Mouse (Mus musculus) stomach, embryonic 14.5 days (tissue): Measurements from ENCODE around the gene Zbtb9. TPM values are rescaled to one million over a fixed set of nuclear protein-coding genes. Genes with fewer than 3 reads are reported as not detected.

Experiments used
- ATAC-seq: fragments of 200-750 bp; cut with Nextera tagmentation; 2 replicates; pipeline ENCODE4 v1.8.0; 2017; ENCODE audit warnings: low read depth, moderate TSS enrichment; ENCODE audit not compliant: insufficient number of reproducible peaks, insufficient read depth, low FRiP score
- H3K27ac ChIP-seq: fragments of 300-500 bp; sonication (generic); 2 replicates; pipeline ENCODE4 v1.5.1; 2014; ENCODE audit warnings: mild to moderate bottlenecking, low read length, moderate library complexity, mixed read lengths
- H3K27me3 ChIP-seq: fragments of 300-500 bp; sonication (generic); 2 replicates; pipeline ENCODE4 v1.6.1; 2014; ENCODE audit warnings: low read length, control low read depth, mixed read lengths; ENCODE audit not compliant: control insufficient read depth, insufficient read depth
- H3K36me3 ChIP-seq: fragments of 300-500 bp; sonication (generic); 2 replicates; pipeline ENCODE4 v1.6.1; 2014; ENCODE audit warnings: mild to moderate bottlenecking, control low read depth, low read length, moderate library complexity, mixed read lengths; ENCODE audit not compliant: control insufficient read depth, insufficient read depth
- H3K4me1 ChIP-seq: fragments of 300-500 bp; sonication (generic); 2 replicates; pipeline ENCODE4 v1.6.1; 2014; ENCODE audit warnings: low read length, control low read depth, mixed read lengths; ENCODE audit not compliant: control insufficient read depth, insufficient read depth
- H3K4me2 ChIP-seq: fragments of 300-500 bp; sonication (generic); replicated peaks from 2 replicates; pipeline ENCODE4 v1.6.1; 2014; ENCODE audit warnings: low read depth, low read length, control low read depth
- H3K4me3 ChIP-seq: fragments of 300-500 bp; sonication (generic); 2 replicates; pipeline ENCODE4 v1.5.1; 2014; ENCODE audit warnings: low read depth, low read length, control low read depth
- H3K9ac ChIP-seq: fragments of 300-500 bp; sonication (generic); replicated peaks from 2 replicates; pipeline ENCODE4 v1.6.1; 2014; ENCODE audit warnings: low read depth, mild to moderate bottlenecking, control low read depth, low read length, moderate library complexity, mixed read lengths
- H3K9me3 ChIP-seq: fragments of 300-500 bp; sonication (generic); 2 replicates; pipeline ENCODE4 v1.6.1; 2016; ENCODE audit warnings: low read depth, low read length, control low read depth; ENCODE audit not compliant: control insufficient read depth
- WGBS: fragments of 180-500 bp; shearing (Covaris S2); extraction: QIAGEN DNeasy Blood & Tissue Kit; methylation state at CpG from one replicate; pipeline ENCODE4 v1.1.7; 2014; 5-methylcytosine and 5-hydroxymethylcytosine counted together
- polyA plus RNA-seq: library from polyadenylated mRNA; unstranded; fragments of >200 nt; fragmentation: Nextera tagmentation; extraction: Ambion mirVana; gene quantifications from 2 replicates; pipeline ENCODE4 v1.2.1, GENCODE M21; 2014

The Zbtb9 gene
- polyA plus RNA-seq, 1 experiment from 2014 or later = 9.8 TPM

GRCm38 (mm10) chr17:27029431-27029830, 56.5 kb downstream of the Zbtb9 start:
- H3K36me3 ChIP-seq = peaks cover 11% of the 10 kb centered on the region; the same call in 1 of the 2 replicates
- H3K4me1 ChIP-seq = peaks cover 12% of the 10 kb centered on the region; the same call in 1 of the 2 replicates
- H3K4me3 ChIP-seq = no peak overlapping the region
- H3K4me2 ChIP-seq = no peak overlapping the region
- no peaks in the 10 kb centered on the region for H3K27me3 ChIP-seq
- H3K9me3 ChIP-seq = no peaks in the 10 kb centered on the region
- H3K27ac ChIP-seq = no peak overlapping the region
- ATAC-seq = no peak
- 88% methylated on average over 14 of the region's 14 CpGs for WGBS
- H3K9ac ChIP-seq = no peak overlapping the region

GRCm38 (mm10) chr17:27030896-27031295, 57.9 kb downstream of the Zbtb9 start:
- peaks cover under 1% of the 10 kb centered on the region; the same call in 1 of the 2 replicates for H3K36me3 ChIP-seq
- WGBS = 97% methylated on average over 4 of the region's 4 CpGs
- ATAC-seq = no peak
- no peak overlapping the region for H3K4me2 ChIP-seq
- H3K4me1 ChIP-seq = peaks cover 12% of the 10 kb centered on the region; the same call in 1 of the 2 replicates
- no peak overlapping the region for H3K4me3 ChIP-seq
- H3K9me3 ChIP-seq = no peaks in the 10 kb centered on the region
- H3K27ac ChIP-seq = no peak overlapping the region
- no peak overlapping the region for H3K9ac ChIP-seq
- H3K27me3 ChIP-seq = no peaks in the 10 kb centered on the region

- Histone ChIP-seq H3K27ac (no peak overlapping the region), H3K4me1 (peaks cover 9% of the 10 kb centered on the region; the same call in 1 of the 2 replicates), H3K9ac (no peak overlapping the region), H3K4me3 (no peak overlapping the region), H3K36me3 (no peaks in the 10 kb centered on the region), H3K27me3 (no peaks in the 10 kb centered on the region), H3K9me3 (no peaks in the 10 kb centered on the region), H3K4me2 (0 out of 2 replicates have a peak overlapping the region, but pooled peaks have one; percentile 25)
- WGBS = 53% methylated on average over 7 of the region's 7 CpGs
- ATAC-seq = no peak
Observed at GRCm38 (mm10) chr17:27032328-27032727, 59.4 kb downstream of the Zbtb9 start.

- 0 out of 2 replicates have a peak overlapping the region, but pooled peaks have one; percentile 25 for H3K4me2 ChIP-seq
Observed at GRCm38 (mm10) chr17:27032869-27033268, 59.9 kb downstream of the Zbtb9 start.

GRCm38 (mm10) chr17:27036465-27036864, 63.5 kb downstream of the Zbtb9 start:
- 75% methylated on average over 7 of the region's 7 CpGs for WGBS
- peak overlapping the region; percentile 3; the same call in 1 of the 2 replicates for H3K27ac ChIP-seq
- no peak overlapping the region for H3K9ac ChIP-seq
- no peaks in the 10 kb centered on the region for H3K27me3 ChIP-seq
- no peak for ATAC-seq
- H3K4me2 ChIP-seq = no peak overlapping the region
- no peaks in the 10 kb centered on the region for H3K9me3 ChIP-seq
- no peak overlapping the region for H3K4me3 ChIP-seq
- H3K4me1 ChIP-seq = peaks cover 29% of the 10 kb centered on the region
- no peaks in the 10 kb centered on the region for H3K36me3 ChIP-seq

More at GRCm38 (mm10) chr17:27032869-27033268, 59.9 kb downstream of the Zbtb9 start:
- Histone ChIP-seq H3K4me3 (no peak overlapping the region), H3K9me3 (no peaks in the 10 kb centered on the region), H3K27me3 (no peaks in the 10 kb centered on the region), H3K4me1 (0 out of 2 replicates have a peak, but pooled peaks cover 9% of the 10 kb centered on the region), H3K36me3 (no peaks in the 10 kb centered on the region), H3K9ac (no peak overlapping the region), H3K27ac (no peak overlapping the region)
- peak; percentile 33; the same call in 1 of the 2 replicates for ATAC-seq
- under 1% methylated on average over 14 of the region's 14 CpGs for WGBS

GRCm38 (mm10) chr17:27038335-27039050, 65.5 kb downstream of the Zbtb9 start:
- ATAC-seq = peak; percentile 64; the same call in 1 of the 2 replicates
- WGBS = 29% methylated on average over 18 of the region's 18 CpGs
- peak overlapping the region; percentile 61; the same call in 1 of the 2 replicates for H3K27ac ChIP-seq

GRCm38 (mm10) chr17:27039432-27040102, 66.6 kb downstream of the Zbtb9 start:
- H3K9ac ChIP-seq = no peak overlapping the region
- no peaks in the 10 kb centered on the region for H3K36me3 ChIP-seq
- no peak for ATAC-seq
- no peaks in the 10 kb centered on the region for H3K27me3 ChIP-seq
- no peaks in the 10 kb centered on the region for H3K9me3 ChIP-seq
- no peak overlapping the region for H3K4me2 ChIP-seq
- 72% methylated on average over 10 of the region's 10 CpGs for WGBS
- H3K4me3 ChIP-seq = no peak overlapping the region
- H3K4me1 ChIP-seq = peaks cover 26% of the 10 kb centered on the region
- no peak overlapping the region; the same call in 1 of the 2 replicates for H3K27ac ChIP-seq

More at GRCm38 (mm10) chr17:27038335-27039050, 65.5 kb downstream of the Zbtb9 start:
- Histone ChIP-seq H3K36me3 (no peaks in the 10 kb centered on the region), H3K9ac (no peak overlapping the region), H3K4me2 (peak overlapping the region; percentile 16; the same call in 1 of the 2 replicates), H3K4me1 (peaks cover 26% of the 10 kb centered on the region), H3K9me3 (no peaks in the 10 kb centered on the region), H3K4me3 (no peak overlapping the region), H3K27me3 (no peaks in the 10 kb centered on the region)

GRCm38 (mm10) chr17:27040304-27041045, 67.5 kb downstream of the Zbtb9 start:
- Histone ChIP-seq H3K36me3 (no peaks in the 10 kb centered on the region), H3K4me1 (peaks cover 26% of the 10 kb centered on the region), H3K4me2 (peak overlapping the region; percentile 1; the same call in 1 of the 2 replicates), H3K9me3 (no peaks in the 10 kb centered on the region), H3K27ac (peak overlapping the region; percentile 49; the same call in 1 of the 2 replicates), H3K9ac (no peak overlapping the region), H3K4me3 (no peak overlapping the region), H3K27me3 (no peaks in the 10 kb centered on the region)
- 20% methylated on average over 20 of the region's 20 CpGs for WGBS
- no peak for ATAC-seq
